Mouse (Mus musculus): Measurements from ENCODE around the gene Colec11. TPM values are rescaled to one million over a fixed set of nuclear protein-coding genes. Genes with fewer than 3 reads are reported as not detected.

Gene Colec11
- polyA plus RNA-seq, 1 experiment from 2014 or later = 15.6 TPM

DNA sequence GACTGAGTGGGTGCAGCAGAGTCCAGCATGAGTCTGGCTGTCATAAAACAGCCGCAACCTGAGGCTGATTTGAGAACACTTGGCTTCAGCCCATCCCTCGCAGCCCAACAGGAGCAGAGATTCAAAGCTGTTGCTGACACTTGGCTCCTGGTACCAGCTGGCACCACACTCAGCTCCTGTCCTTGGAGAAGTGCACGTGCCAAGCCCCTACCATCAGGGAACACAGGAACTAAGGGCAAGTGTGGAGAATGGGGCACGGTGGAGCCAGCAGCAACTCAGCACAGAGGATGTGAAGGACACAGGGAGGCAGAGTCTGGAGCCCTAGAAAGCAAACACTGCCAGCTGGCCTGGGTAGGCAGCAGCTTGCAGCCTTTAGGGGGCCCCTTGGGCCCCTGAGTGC is 20.9 kb downstream of the Colec11 start:
- Histone ChIP-seq H3K4me3 (replicated peaks) (no peak overlapping the region), H3K4me1 (replicated peaks) (no peaks in the 10 kb centered on the region), H3K27me3 (no peaks in the 10 kb centered on the region), H3K9ac (no peak overlapping the region), H3K4me2 (no peak overlapping the region), H3K9me3 (replicated peaks) (no peaks in the 10 kb centered on the region), H3K36me3 (replicated peaks) (no peaks in the 10 kb centered on the region), H3K27ac (replicated peaks) (no peak overlapping the region)
- WGBS (ENCODE audit: insufficient replicate concordance) = 26% methylated on average over 4 of the region's 4 CpGs
- ATAC-seq (ENCODE audit: insufficient read depth) = no peak

DNA sequence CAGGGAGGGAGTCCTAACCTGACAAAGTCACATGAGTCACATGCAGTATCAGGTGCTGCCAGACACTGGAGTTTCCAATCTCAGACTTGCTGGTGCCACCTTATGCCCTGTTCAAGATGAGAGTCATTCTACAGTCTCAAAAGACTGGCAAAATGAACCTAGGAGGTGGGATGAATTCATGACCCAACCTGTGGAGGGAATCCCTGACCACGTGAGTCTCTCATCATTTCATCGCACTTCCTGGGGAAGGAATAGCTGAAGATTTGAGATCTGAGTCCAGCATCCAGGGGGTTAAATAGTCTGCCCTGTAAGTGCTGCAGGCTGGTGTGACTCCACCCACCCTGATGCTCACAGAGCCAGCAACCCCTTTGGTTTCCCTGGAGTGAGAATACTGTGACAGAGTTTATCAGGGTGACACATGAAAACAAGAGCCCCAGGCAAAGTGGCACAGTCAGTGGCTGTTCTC is 24.6 kb downstream of the Colec11 start:
- no peak overlapping the region for H3K4me3 ChIP-seq (replicated peaks)
- H3K27me3 ChIP-seq = no peaks in the 10 kb centered on the region
- no peaks in the 10 kb centered on the region for H3K9me3 ChIP-seq (replicated peaks)
- H3K9ac ChIP-seq = no peak overlapping the region
- H3K27ac ChIP-seq (replicated peaks) = no peak overlapping the region
- 40% methylated on average over 2 of the region's 2 CpGs for WGBS (ENCODE audit: insufficient replicate concordance)
- H3K36me3 ChIP-seq (replicated peaks) = no peaks in the 10 kb centered on the region
- no peaks in the 10 kb centered on the region for H3K4me1 ChIP-seq (replicated peaks)
- H3K4me2 ChIP-seq = no peak overlapping the region
- no peak for ATAC-seq (ENCODE audit: insufficient read depth)

DNA sequence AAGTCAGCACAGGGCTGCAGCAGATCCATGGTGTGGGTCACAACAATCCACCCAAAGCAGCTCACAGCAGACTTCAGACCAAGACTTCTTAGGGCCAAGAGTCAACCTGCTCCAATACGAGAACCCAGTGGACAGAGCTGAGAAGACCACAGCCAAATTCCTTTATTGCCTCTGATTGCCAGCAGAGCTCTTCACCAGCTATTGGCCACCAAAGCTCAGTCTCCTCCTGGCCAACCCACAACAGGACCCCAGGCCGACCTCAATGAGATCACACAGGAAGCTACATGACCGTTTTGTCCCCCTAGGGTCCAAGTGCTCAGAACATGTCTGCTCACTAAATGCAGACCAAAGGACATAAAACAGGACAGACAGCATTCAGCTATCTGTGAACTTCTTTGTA is 25.1 kb downstream of the Colec11 start:
- no peak for ATAC-seq (ENCODE audit: insufficient read depth)
- H3K9me3 ChIP-seq (replicated peaks) = no peaks in the 10 kb centered on the region
- H3K27ac ChIP-seq (replicated peaks) = no peak overlapping the region
- no peak overlapping the region for H3K4me3 ChIP-seq (replicated peaks)
- no peak overlapping the region for H3K9ac ChIP-seq
- no peaks in the 10 kb centered on the region for H3K36me3 ChIP-seq (replicated peaks)
- H3K4me1 ChIP-seq (replicated peaks) = no peaks in the 10 kb centered on the region
- no peak overlapping the region for H3K4me2 ChIP-seq
- WGBS (ENCODE audit: insufficient replicate concordance) = 29% methylated on average over 3 of the region's 3 CpGs
- no peaks in the 10 kb centered on the region for H3K27me3 ChIP-seq

DNA sequence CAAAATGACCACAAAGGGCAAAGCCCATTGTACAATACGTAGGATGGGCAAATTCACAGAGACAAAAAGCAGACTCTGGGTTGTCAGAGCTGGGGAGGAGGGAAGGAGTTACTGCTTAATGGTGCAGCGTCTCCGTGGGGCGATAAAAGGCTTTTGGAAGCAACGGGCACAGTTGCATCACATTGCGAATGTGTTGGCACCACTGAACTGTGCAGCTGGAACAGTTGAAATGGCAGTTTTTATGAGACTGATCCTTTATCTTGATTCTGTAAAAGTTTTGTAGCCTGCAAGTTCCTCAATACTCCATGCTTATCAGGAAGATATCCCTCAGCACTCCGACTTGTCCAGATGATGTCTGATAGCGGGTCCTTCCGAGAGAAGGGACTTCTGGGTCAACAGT is 25.5 kb downstream of the Colec11 start:
- H3K9me3 ChIP-seq (replicated peaks) = no peaks in the 10 kb centered on the region
- WGBS (ENCODE audit: insufficient replicate concordance) = 55% methylated on average over 9 of the region's 9 CpGs
- ATAC-seq (ENCODE audit: insufficient read depth) = no peak
- no peak overlapping the region for H3K4me2 ChIP-seq
- H3K9ac ChIP-seq = no peak overlapping the region
- H3K36me3 ChIP-seq (replicated peaks) = no peaks in the 10 kb centered on the region
- H3K27ac ChIP-seq (replicated peaks) = no peak overlapping the region
- no peaks in the 10 kb centered on the region for H3K4me1 ChIP-seq (replicated peaks)
- H3K27me3 ChIP-seq = no peaks in the 10 kb centered on the region
- no peak overlapping the region for H3K4me3 ChIP-seq (replicated peaks)

DNA sequence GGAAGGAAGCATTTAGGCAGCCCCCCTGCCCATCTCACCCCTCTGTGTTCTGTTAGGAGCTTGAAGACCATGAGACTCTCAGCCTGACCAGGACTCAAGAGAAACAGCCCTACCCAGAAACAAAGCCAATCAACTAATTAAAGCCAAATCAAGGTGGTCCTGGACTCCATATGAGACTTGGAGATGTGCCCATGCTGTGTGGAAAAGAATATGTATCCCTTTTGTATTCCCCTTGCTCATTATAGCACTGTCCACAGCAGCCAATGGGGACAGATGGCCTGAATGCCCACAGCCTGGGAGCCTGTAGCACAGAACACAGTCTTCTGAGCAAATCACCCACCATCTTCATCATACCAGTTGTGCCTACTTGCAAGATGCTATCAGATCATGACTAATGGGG is 26.3 kb downstream of the Colec11 start:
- Histone ChIP-seq H3K9me3 (replicated peaks) (no peaks in the 10 kb centered on the region), H3K4me2 (no peak overlapping the region), H3K27ac (replicated peaks) (no peak overlapping the region), H3K4me1 (replicated peaks) (no peaks in the 10 kb centered on the region), H3K36me3 (replicated peaks) (no peaks in the 10 kb centered on the region), H3K9ac (no peak overlapping the region), H3K27me3 (no peaks in the 10 kb centered on the region), H3K4me3 (replicated peaks) (no peak overlapping the region)
- no peak for ATAC-seq (ENCODE audit: insufficient read depth)

DNA sequence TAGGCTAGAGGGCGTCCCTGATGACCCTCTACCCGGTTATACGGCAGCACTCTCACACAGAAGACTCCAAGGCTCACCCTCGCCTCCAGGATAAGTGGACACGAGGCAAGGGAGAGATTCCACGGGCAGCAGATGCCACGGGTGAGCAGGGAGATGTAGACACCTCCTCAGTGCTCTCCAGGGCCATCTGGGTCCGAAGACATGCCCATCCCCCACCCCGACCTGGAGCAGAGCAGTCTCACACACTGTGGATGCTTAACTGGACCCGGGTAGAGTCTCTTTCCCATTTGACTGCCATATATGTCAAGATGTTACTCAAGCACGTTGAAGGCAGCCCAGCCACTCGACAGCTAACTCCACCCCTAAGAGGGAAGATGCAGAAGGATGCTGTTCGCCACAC is 32.7 kb downstream of the Colec11 start:
- WGBS (ENCODE audit: insufficient replicate concordance) = 32% methylated on average over 13 of the region's 13 CpGs
- Histone ChIP-seq H3K4me3 (replicated peaks) (no peak overlapping the region), H3K4me2 (no peak overlapping the region), H3K27ac (replicated peaks) (no peak overlapping the region), H3K9ac (no peak overlapping the region), H3K9me3 (replicated peaks) (no peaks in the 10 kb centered on the region), H3K4me1 (replicated peaks) (no peaks in the 10 kb centered on the region), H3K27me3 (peaks cover 18% of the 10 kb centered on the region; the same call in 1 of the 2 replicates), H3K36me3 (replicated peaks) (no peaks in the 10 kb centered on the region)
- ATAC-seq (ENCODE audit: insufficient read depth) = peak; percentile 15; the same call in 1 of the 2 replicates

- peak; percentile 70 for ATAC-seq (ENCODE audit: insufficient read depth)
These were observed 33.9 kb downstream of the Colec11 start for GRCm38 (mm10) chr12:28589090-28589868.

DNA sequence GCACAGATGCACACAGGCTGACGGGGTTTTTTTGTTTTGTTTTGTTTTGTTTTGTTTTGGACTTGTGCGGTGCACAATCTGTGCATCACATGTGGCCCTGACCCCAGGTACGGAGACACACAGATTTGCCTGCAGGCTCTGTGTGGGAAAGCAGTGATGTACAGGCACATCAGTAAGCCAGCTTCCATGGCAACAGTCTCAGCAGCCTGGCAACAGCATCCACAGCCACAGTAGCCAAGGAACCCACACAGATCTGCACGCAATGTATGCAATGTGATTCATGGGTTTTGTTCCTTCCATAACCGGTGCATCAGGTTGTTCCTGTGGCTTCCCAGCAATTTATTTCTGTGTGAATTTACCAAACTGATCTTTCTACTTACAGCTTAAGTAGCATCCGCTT is 35.2 kb downstream of the Colec11 start:
- Histone ChIP-seq H3K9me3 (replicated peaks) (no peaks in the 10 kb centered on the region), H3K27ac (replicated peaks) (no peak overlapping the region), H3K36me3 (replicated peaks) (no peaks in the 10 kb centered on the region), H3K4me2 (no peak overlapping the region), H3K27me3 (peaks cover 18% of the 10 kb centered on the region; the same call in 1 of the 2 replicates), H3K4me1 (replicated peaks) (no peaks in the 10 kb centered on the region), H3K4me3 (replicated peaks) (no peak overlapping the region), H3K9ac (no peak overlapping the region)
- WGBS (ENCODE audit: insufficient replicate concordance) = 63% methylated on average over 6 of the region's 6 CpGs
- no peak for ATAC-seq (ENCODE audit: insufficient read depth)

More at GRCm38 (mm10) chr12:28589090-28589868, 33.9 kb downstream of the Colec11 start:
- Histone ChIP-seq H3K4me2 (peak overlapping the region; percentile 50), H3K4me3 (replicated peaks) (peak overlapping the region; percentile 31), H3K36me3 (replicated peaks) (no peaks in the 10 kb centered on the region), H3K27ac (replicated peaks) (no peak overlapping the region), H3K9me3 (replicated peaks) (no peaks in the 10 kb centered on the region), H3K27me3 (peaks cover 18% of the 10 kb centered on the region; the same call in 1 of the 2 replicates), H3K4me1 (replicated peaks) (no peaks in the 10 kb centered on the region), H3K9ac (no peak overlapping the region)
- WGBS (ENCODE audit: insufficient replicate concordance) = 8% methylated on average over 24 of the region's 24 CpGs

GRCm38 (mm10) chr12:28584036-28584435 is 39.1 kb downstream of the Colec11 start:
- 40% methylated on average over 3 of the region's 3 CpGs for WGBS (ENCODE audit: insufficient replicate concordance)
- Histone ChIP-seq H3K36me3 (replicated peaks) (no peaks in the 10 kb centered on the region), H3K4me1 (replicated peaks) (no peaks in the 10 kb centered on the region), H3K27me3 (0 out of 2 replicates have a peak, but pooled peaks cover 6% of the 10 kb centered on the region), H3K9me3 (replicated peaks) (no peaks in the 10 kb centered on the region), H3K27ac (replicated peaks) (no peak overlapping the region), H3K9ac (no peak overlapping the region), H3K4me3 (replicated peaks) (no peak overlapping the region), H3K4me2 (no peak overlapping the region)
- ATAC-seq (ENCODE audit: insufficient read depth) = no peak

DNA sequence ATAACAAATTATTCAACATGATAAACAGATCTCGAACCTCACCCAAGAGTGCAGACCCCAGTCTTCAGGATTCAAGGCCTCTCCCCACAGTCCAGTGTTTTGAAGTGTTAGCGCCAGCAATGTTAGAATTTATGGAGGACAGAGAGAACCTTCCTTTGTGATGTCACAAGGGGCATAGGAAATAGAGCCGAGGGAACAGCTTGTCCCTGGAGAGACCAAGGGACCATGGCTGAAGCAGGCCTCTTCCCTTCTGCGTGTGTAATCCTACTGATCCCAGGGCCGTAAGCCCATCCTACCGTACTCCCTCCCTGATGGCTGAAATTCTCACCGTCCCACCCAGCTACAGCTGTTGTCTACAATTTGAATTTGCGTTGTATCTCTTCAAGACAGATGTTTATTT is 40.8 kb downstream of the Colec11 start, which contains the start of gene Allc:
TSS of gene Allc (minus strand) at position 101 of the 400 bp plus-strand sequence.
- no peak within 1 kb of the TSS for H3K9ac ChIP-seq
- no peaks in the 10 kb centered on the region for H3K4me1 ChIP-seq (replicated peaks)
- WGBS (ENCODE audit: insufficient replicate concordance) = 62% methylated on average over 8 of the region's 8 CpGs
- H3K4me3 ChIP-seq (replicated peaks) = no peak within 1 kb of the TSS
- H3K36me3 ChIP-seq (replicated peaks) = no peaks in the 10 kb centered on the region
- no peaks in the 10 kb centered on the region for H3K9me3 ChIP-seq (replicated peaks)
- H3K27ac ChIP-seq (replicated peaks) = no peak within 1 kb of the TSS
- H3K27me3 ChIP-seq = no peaks in the 10 kb centered on the region
- H3K4me2 ChIP-seq = no peak within 1 kb of the TSS
- ATAC-seq (ENCODE audit: insufficient read depth) = no peak

DNA sequence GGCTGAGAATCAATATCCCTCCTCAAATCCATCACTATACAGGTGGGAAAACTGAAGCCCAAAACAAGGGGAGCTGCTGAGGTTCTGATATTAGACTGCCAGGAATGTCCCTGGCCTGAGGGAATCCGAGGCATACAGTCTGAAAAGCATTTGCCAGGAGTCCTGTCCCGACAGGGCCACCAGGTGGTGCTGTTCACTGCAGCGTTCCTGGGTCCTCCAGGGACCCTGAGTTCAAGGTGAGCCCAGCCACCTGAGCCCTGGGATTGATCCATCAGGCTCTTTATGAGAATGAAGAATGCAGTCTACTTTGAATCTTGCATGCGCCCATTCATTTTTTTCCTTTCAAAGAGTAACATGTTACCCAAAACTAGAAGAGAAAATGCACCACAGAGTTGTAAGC is 44.0 kb downstream of the Colec11 start:
- no peak for ATAC-seq (ENCODE audit: insufficient read depth)
- WGBS (ENCODE audit: insufficient replicate concordance) = 26% methylated on average over 4 of the region's 4 CpGs
- Histone ChIP-seq H3K4me3 (replicated peaks) (no peak overlapping the region), H3K27ac (replicated peaks) (no peak overlapping the region), H3K9me3 (replicated peaks) (no peaks in the 10 kb centered on the region), H3K4me2 (no peak overlapping the region), H3K36me3 (replicated peaks) (no peaks in the 10 kb centered on the region), H3K9ac (no peak overlapping the region), H3K4me1 (replicated peaks) (no peaks in the 10 kb centered on the region), H3K27me3 (no peaks in the 10 kb centered on the region)

DNA sequence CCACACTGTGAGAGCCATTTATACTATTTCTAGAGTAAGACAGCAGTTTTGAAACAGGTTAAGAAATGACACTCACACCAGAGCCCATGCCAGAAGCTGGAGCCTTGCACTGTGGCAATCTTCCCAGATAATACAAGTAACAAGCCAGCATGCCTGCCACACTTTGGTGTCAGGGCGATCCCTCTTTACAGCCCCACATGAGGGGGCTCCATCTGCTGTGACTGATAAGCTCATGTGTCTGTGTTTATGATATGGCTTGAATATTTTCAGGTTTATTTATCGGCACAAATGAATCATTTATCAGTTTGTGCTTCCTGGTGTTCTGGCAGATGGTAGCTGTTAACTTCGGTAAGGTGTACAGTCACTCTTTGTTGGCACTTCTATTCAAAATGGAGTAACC is 45.0 kb downstream of the Colec11 start:
- H3K27me3 ChIP-seq = no peaks in the 10 kb centered on the region
- H3K4me1 ChIP-seq (replicated peaks) = no peaks in the 10 kb centered on the region
- no peak overlapping the region for H3K9ac ChIP-seq
- no peak for ATAC-seq (ENCODE audit: insufficient read depth)
- H3K4me3 ChIP-seq (replicated peaks) = no peak overlapping the region
- WGBS (ENCODE audit: insufficient replicate concordance) = 33% methylated on average over 3 of the region's 3 CpGs
- no peaks in the 10 kb centered on the region for H3K36me3 ChIP-seq (replicated peaks)
- H3K4me2 ChIP-seq = no peak overlapping the region
- no peaks in the 10 kb centered on the region for H3K9me3 ChIP-seq (replicated peaks)
- no peak overlapping the region for H3K27ac ChIP-seq (replicated peaks)
